12 mouse cellular contexts compared by ENCODE assay signal in the genomic region with DNA sequence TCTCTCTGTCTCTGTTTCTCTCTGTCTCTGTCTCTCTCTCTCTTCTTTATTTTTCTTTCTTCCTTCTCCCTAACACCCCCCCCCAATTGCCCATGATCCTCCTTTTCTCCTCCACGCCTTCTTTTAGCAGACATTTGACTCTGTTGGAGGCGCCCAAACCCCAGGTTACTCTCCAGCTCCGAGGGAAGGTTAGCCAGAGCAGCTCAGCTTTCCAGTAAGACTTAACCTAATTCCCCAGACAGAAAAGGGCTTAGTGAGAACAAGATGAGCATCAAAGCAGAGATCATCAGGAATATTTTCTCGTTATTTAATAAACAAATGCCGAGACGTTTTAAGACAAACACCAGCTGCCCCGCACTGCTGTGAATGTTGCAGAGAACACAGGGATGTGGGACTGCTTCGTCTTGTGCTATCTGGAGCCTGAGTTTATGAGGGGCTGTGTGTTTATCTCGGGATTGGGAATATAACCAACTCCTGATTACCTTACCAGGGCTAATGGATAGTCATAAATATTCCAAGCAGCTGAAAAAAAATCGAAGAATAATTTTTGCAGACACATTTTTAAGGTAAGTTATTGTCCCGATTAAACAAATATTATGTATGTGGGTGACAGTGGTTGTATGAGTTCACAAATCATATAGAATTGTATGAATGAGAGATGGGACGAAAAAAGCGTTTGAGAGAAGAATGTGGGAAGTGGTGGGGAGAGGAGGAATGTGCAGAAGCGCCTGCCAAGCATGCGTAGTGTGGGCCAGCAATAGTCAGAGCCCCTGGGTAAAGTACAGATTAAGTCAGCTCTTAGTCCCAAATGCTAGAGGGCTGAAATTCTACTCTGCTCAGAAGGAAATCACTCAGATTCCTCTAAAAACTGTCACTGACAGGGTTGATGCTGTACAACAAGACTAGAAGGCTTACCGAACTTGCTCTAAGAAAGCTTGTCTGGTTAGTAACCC. TPM values are rescaled to one million over a fixed set of nuclear protein-coding genes. Genes with fewer than 3 reads are reported as not detected.
A peak's percentile ranks its signal among the peaks of the same experiment; 100 is the strongest.
DNase-seq lines count a peak whose midpoint lies in the region; ATAC-seq lines count a peak whose summit lies in the region.
"Had no signal": no experiment of that assay in that cellular context is flagged by ENCODE, and none has a peak within 500 bp of the region (broad histone marks: within the 10 kb centered on the region; RNA-seq: fewer than 3 reads in every experiment).

No protein-coding gene starts in this region.

- peak; percentile 73 for ATAC-seq in intestine, embryonic 16.5 days

- WGBS in intestine, embryonic 16.5 days = 37% methylated on average over 16 of the region's 16 CpGs

- peak overlapping the region; percentile 58 for H3K27ac ChIP-seq in intestine, embryonic 16.5 days (ENCODE audit: low read length)

- no peak overlapping the region for H3K4me3 ChIP-seq in intestine, embryonic 16.5 days (ENCODE audit: low read length)

- H3K4me1 ChIP-seq in intestine, embryonic 16.5 days (ENCODE audit: control insufficient read depth, insufficient read depth, low read length) = peaks cover 12% of the 10 kb centered on the region

- no peaks in the 10 kb centered on the region for H3K9me3 ChIP-seq in intestine, embryonic 16.5 days (ENCODE audit: control insufficient read depth, low read length)

- H3K9ac ChIP-seq in intestine, embryonic 16.5 days (ENCODE audit: low read depth, low read length) = no peak overlapping the region

- no peaks in the 10 kb centered on the region for H3K27me3 ChIP-seq in intestine, embryonic 16.5 days (replicated peaks; ENCODE audit: control insufficient read depth, insufficient read depth, low read length)

- peak; percentile 23 for DNase-seq in heart, postnatal 4 days
- no peak for DNase-seq in heart, adult 18-20 months
- DNase-seq in NIH3T3 (ENCODE audit: low read depth) = peak; percentile 19
- DNase-seq in lung, postnatal 36 days = peak; percentile 59
- no peak for DNase-seq in spleen, postnatal 14 days (ENCODE audit: low spot score in 2 of 2)
- no peak for DNase-seq in thymus, adult 18-20 months
- DNase-seq in T-cell, adult 2 months (ENCODE audit: low spot score) = no peak
- DNase-seq: cerebellum, adult 2 months; thymus, postnatal 4 days had no signal

- peak overlapping the region; percentile 5; the same call in 1 of the 2 replicates for H3K4me2 ChIP-seq in intestine, embryonic 16.5 days (ENCODE audit: low read depth, low read length)
- H3K4me2 ChIP-seq: liver, embryonic 11.5 days had no signal

- no peaks in the 10 kb centered on the region for H3K36me3 ChIP-seq in intestine, embryonic 16.5 days (ENCODE audit: control insufficient read depth, insufficient read depth, low read length)

RNA-seq across cellular contexts. Expression of a gene that starts 44.2 kb away (rescaled TPM):
- 10 to 100 TPM in 1 of 2 experiments, 1 to 10 TPM in 1; 9.9 to 12.4 TPM for total RNA-seq in heart, postnatal 4 days (2021)
- 1 to 10 TPM; 5.3 to 9.4 TPM for total RNA-seq in heart, adult 18-20 months (2021)
- polyA plus RNA-seq in intestine, embryonic 16.5 days (2015; fragmentation: Nextera tagmentation; extraction: Ambion mirVana) = 21.3 and 24.9 TPM in 2 replicates
- total RNA-seq: megakaryocyte, adult 5-6 weeks had no signal

Comparison
In these comparisons a context has a peak if more than half of its experiments do, and no peak if none do; other contexts are left out.
1. DNase-seq: peak in heart, postnatal 4 days (single experiment), NIH3T3 (single experiment) and lung, postnatal 36 days (single experiment); none in heart, adult 18-20 months (0 of 2), spleen, postnatal 14 days (0 of 2), thymus, adult 18-20 months (0 of 2) and T-cell, adult 2 months (single experiment).